Mouse (Mus musculus) cerebellum, adult 11 months (tissue): ENCODE data around the gene Snx32.

Experiments used
- DNase-seq: peaks from one replicate; pipeline ENCODE4 v3.0.0; 2022

The Snx32 gene

DNA sequence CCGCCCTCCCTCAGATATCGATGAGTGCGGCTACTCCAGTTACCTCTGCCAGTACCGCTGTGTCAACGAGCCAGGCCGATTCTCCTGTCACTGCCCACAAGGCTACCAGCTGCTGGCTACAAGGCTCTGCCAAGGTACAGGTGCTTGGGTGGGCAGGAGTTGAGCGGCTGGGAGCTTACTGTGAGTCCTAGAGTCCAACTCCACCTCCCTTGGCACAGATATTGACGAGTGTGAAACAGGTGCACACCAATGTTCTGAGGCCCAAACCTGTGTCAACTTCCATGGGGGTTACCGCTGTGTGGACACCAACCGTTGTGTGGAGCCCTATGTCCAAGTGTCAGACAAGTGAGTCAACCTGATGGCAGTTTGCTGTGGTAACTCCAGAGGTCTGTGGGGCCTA lies 30.3 kb downstream of the Snx32 start:
- no peak for DNase-seq

- no peak for DNase-seq
These were observed 32.6 kb downstream of the Snx32 start for GRCm38 (mm10) chr19:5477668-5478300.

GRCm38 (mm10) chr19:5477004-5477667 lies 33.2 kb downstream of the Snx32 start:
- no peak for DNase-seq

DNA sequence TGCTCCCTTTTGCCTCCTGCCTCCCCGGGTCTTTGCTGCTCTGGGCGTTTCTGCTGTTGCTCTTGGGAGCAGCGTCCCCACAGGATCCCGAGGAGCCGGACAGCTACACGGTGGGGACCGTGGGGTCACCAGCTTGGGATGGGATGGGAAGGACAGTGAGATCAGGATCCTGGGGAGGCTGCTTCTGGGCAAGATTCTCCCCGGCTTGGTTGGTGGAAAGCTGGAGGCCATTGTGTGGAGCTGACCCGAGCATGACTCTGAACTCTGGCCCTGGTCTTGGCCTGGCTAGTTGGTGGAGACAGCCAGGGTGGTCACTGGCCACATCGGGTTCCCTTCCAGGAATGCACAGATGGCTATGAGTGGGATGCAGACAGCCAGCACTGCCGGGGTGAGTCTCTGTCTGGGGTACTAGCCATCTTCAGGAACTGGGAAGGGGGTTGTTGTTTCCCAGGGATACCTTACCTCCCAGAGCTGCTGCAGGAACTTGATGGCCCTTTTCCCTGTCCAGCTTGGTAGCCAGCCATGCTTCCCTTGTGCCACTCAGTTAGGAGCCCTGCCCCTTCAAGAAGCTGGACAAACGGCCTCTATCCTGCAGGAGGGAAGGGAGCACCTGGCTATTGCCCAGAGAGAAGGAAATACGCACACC lies 35.1 kb downstream of the Snx32 start:
- DNase-seq: no peak

GRCm38 (mm10) chr19:5474281-5475068 lies 35.9 kb downstream of the Snx32 start:
- no peak for DNase-seq

DNA sequence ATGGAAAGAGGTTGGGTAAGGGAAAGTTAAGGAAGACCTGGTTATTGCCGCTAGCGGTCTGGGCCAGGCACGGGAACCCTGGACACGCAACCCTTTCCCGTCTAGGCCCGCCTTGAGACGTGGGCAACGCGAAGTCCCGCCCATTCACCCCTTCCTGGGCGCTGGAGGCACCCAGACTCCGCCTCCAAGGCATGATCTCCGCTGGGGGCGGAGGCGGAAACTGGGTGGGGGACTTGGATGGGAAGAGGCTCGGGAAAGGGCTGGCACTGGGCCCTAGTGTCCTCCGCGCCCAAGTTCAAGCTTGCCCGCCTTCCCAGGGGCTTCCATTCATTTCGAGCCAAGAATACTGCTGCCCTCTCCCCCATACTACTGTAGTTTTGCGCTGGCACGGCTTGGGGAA lies 36.6 kb downstream of the Snx32 start, which contains the start of gene Efemp2:
Gene Efemp2, plus strand, starts transcription at position 235 of the 400 bp plus-strand sequence.
- no peak for DNase-seq

DNA sequence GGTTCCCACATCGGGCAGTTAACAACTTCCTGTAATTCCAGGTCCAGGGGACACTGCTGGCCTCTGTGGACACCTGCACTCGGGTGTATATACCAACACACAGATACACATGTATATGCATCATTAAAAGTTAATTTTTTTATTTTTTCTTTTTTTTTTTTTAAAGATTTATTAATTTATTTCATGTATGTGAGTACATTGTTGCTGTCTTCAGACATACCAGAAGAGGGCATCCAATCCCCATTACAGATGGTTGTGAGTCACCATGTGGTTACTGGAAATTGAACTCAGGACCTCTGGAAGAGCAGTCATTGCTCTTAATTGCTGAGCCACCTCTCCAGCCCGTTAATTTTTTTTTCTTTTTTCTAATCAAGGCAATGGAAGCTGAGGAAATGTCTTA lies 37.5 kb downstream of the Snx32 start:
- DNase-seq: no peak

DNA sequence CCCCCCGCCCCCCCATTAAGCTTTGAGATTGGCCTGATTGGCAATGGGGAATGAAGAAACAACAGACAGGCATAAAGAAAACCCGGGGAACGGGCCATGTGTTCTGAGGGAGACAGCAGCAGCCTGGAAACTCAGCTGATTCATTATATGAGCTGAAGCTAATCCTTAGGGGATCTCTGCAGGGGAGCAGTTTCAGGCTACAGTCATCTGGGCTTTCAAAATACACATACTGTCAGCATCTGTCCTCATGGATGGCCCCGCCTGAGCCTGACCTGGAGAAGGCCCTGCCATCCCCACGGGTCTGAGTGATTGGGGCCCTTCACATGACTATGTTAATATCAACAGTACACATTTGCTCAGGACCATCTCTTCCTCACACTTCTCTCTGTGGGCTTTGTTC lies 38.5 kb downstream of the Snx32 start:
- DNase-seq: no peak

- no peak for DNase-seq
These were observed 42.0 kb downstream of the Snx32 start, which contains the start of gene Ctsw for GRCm38 (mm10) chr19:5468374-5468773. Gene Ctsw (minus strand): TSS chr19:5468507.

- no peak for DNase-seq
These were observed 43.3 kb downstream of the Snx32 start for GRCm38 (mm10) chr19:5466916-5467500.

GRCm38 (mm10) chr19:5465037-5465436 lies 45.3 kb downstream of the Snx32 start:
- DNase-seq: no peak

- peak; percentile 70 for DNase-seq
These were observed 46.4 kb downstream of the Snx32 start for GRCm38 (mm10) chr19:5463791-5464562.

- no peak for DNase-seq
These were observed 47.1 kb downstream of the Snx32 start for GRCm38 (mm10) chr19:5463212-5463611.

DNA sequence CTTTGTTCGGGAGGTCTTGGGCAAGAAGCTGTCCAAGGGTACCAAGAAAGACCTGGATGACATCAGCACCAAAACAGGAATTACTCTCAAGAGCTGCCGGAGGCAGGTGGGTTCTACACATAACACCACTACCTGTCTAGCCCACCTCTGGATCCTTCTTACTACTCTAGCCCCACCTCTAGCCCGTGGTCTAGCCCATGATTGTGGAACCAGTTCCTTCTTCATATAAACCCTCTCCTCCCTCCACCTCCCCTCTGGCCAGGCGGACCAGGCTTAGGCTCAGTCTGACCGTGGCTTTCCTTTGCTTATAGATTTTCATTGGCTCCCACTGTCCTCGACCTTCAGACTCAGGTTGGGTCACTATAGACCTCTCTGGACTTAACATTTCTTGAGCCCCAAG lies 48.9 kb downstream of the Snx32 start:
- no peak for DNase-seq

- DNase-seq: peak; percentile 83
These were observed 49.9 kb downstream of the Snx32 start, which contains the start of gene Fibp for GRCm38 (mm10) chr19:5460465-5460911. Gene Fibp (plus strand): TSS chr19:5460615.

GRCm38 (mm10) chr19:5459896-5460295 lies 50.4 kb downstream of the Snx32 start:
- no peak for DNase-seq

DNA sequence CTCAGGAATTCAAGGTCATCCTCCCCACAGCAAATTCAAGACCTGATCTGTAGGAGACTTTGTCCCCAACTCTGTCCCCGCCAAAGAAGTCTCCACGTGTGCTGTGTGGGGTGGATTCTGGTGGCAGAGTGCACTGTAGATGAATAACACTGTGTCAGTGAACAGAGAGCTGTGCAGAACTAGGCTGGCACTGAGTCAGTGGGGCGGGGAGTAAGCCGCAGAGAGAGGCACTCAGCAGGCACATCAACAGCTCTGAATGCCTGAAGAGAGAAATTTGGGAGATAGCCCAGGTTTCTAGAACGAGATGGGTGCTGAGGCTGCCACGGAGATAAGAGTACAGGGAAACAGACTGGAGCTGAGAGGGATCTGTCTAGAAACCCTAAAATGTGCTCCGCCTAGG lies 51.3 kb downstream of the Snx32 start:
- no peak for DNase-seq

DNA sequence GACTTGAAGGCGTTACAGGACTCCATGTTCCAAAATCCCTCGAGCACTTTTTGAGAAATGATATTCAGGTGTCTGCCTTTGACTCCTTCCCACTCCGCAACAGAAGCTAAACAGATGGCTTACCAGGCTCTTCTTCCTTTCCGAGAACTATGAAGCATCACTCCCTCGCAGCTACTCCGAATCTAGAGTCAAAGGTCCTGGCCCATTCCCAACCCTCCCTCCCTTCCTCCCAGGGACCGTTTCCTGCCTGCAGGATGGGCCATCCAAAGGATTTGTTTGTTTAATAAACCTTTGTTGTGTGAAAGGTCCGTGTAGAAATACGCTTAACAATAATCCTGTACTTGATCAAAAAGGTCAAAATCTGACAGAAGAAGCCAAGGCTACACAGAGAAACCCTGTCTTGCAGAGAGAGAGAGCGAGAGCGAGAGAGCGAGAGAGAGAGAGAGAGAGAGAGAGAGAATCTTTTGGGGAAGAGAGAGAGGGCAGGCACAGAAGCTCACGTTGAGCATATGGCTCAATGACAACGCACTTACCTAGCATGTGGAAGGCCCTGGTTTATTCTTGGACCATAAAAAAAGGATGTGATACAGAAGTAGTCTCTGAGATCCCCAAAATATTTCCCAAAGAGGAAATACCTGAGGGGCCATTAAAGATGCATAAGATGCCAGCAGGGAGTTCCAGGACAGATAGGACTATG lies 52.4 kb downstream of the Snx32 start, which contains the start of gene Ccdc85b:
Gene Ccdc85b, minus strand, starts transcription at position 149 of the 697 bp plus-strand sequence.
- no peak for DNase-seq

DNA sequence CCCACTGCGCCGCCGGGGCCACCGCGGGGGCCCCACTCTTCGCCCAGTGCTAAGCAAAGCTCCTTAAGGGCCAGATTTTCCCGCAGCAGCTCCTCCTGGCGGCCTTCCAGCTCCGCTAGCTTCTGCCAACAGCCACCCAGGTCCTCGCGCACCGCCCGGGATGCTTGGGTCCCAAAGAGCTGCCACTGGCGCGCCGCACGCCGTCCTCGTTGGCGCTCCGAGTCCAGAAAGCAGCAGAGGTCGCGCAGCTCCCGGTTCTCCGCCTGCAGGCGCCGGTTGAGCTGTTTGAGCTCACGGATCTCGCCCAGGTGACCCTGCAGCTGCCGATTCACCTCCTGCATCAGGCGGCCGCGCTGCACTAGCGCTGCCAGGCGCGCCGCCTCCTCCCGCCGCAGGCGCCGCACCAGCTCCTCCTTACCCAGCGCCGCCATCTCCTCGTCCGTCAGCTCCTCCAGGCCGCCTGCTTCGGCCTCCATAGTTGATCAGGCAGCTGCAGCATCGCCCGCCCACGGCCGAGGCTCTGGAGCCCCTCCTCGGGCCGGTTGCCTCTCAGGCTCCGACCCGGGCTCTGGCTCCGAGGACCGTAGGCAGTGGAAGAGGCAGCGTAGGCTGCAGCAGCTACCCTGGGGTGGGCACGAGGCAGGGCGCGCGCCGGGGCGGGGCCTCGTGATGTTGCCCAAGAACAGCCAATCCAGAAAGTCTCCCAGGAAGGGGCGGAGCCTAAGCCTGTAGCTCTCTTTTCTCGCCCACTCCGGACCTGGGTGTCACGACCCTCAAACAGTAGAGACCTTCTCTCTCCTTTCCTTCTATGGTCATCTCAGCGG lies 53.2 kb downstream of the Snx32 start:
- DNase-seq: peak; percentile 96

- no peak for DNase-seq
These were observed 54.0 kb downstream of the Snx32 start for GRCm38 (mm10) chr19:5456241-5456921.
